Mouse (Mus musculus) small intestine, adult 10 weeks (tissue): ENCODE results near the gene Pdia6. TPM values are rescaled to one million over a fixed set of nuclear protein-coding genes. Genes with fewer than 3 reads are reported as not detected.

Experiments used
- polyA plus RNA-seq: library from polyadenylated mRNA; stranded (reverse); fragments of 350-450 nt; fragmentation: Illumina TruSeq; extraction: RNeasy Lipid Tissue Mini Kit (QIAGEN cat#74804); gene quantifications from one replicate; pipeline ENCODE4 v1.2.3, GENCODE M21; 2014; ENCODE audit warnings: low replicate concordance

The Pdia6 gene
- 47.2 TPM for polyA plus RNA-seq

GRCm38 (mm10) chr12:17265971-17266672 lies at the start of gene Pdia6:
Pdia6 (plus strand) TSS chr12:17266545.

GRCm38 (mm10) chr12:17329259-17329658 lies 62.9 kb downstream of the Pdia6 start, which contains the start of gene Atp6v1c2:
Atp6v1c2 (minus strand) TSS chr12:17329359.

Other genes with a start within 250 kb of the Pdia6 start
- 0.89 TPM for gene Kcnf1, start 89.7 kb upstream of the Pdia6 start, polyA plus RNA-seq
- gene Atp6v1c2, start 62.8 kb downstream of the Pdia6 start, polyA plus RNA-seq: not detected
- 7.1 TPM for gene Nol10, start 81.9 kb downstream of the Pdia6 start, polyA plus RNA-seq